Mouse (Mus musculus) hindbrain, embryonic 12.5 days (tissue): ENCODE results near the gene Lmo4. TPM values are rescaled to one million over a fixed set of nuclear protein-coding genes. Genes with fewer than 3 reads are reported as not detected.

Source experiments
- ATAC-seq: fragments of 200-750 bp; cut with Nextera tagmentation; 2 replicates; pipeline ENCODE4 v1.8.0; 2017; ENCODE audit warnings: moderate TSS enrichment; ENCODE audit not compliant: low FRiP score
- H3K27ac ChIP-seq: fragments of 300-500 bp; sonication (generic); 2 replicates; pipeline ENCODE4 v1.5.1; 2016; ENCODE audit warnings: mild to moderate bottlenecking
- H3K27me3 ChIP-seq: fragments of 300-500 bp; sonication (generic); 2 replicates; pipeline ENCODE4 v1.6.1; 2016; ENCODE audit warnings: mild to moderate bottlenecking
- H3K36me3 ChIP-seq: fragments of 300-500 bp; sonication (generic); 2 replicates; pipeline ENCODE4 v1.6.1; 2016; ENCODE audit warnings: mild to moderate bottlenecking
- H3K4me1 ChIP-seq: fragments of 300-500 bp; sonication (generic); 2 replicates; pipeline ENCODE4 v1.6.1; 2016
- H3K4me2 ChIP-seq: fragments of 300-500 bp; sonication (generic); replicated peaks from 2 replicates; pipeline ENCODE4 v1.6.1; 2016; ENCODE audit warnings: mild to moderate bottlenecking
- H3K4me3 ChIP-seq: fragments of 300-500 bp; sonication (generic); 2 replicates; pipeline ENCODE4 v1.5.1; 2016; ENCODE audit warnings: mild to moderate bottlenecking
- H3K9ac ChIP-seq: fragments of 300-500 bp; sonication (generic); 2 replicates; pipeline ENCODE4 v1.6.1; 2016; ENCODE audit warnings: mild to moderate bottlenecking, moderate library complexity
- H3K9me3 ChIP-seq: fragments of 300-500 bp; sonication (generic); replicated peaks from 2 replicates; pipeline ENCODE4 v1.6.1; 2016; ENCODE audit warnings: mild to moderate bottlenecking
- WGBS: fragments of 180-500 bp; shearing (Covaris S2); methylation state at CpG from one replicate; pipeline ENCODE4 v1.1.7; 2016; 5-methylcytosine and 5-hydroxymethylcytosine counted together
- polyA plus RNA-seq: library from polyadenylated mRNA; unstranded; fragments of >200 nt; fragmentation: Nextera tagmentation; extraction: Ambion mirVana; gene quantifications from 2 replicates; pipeline ENCODE4 v1.2.1, GENCODE M21; 2016

The Lmo4 gene
- polyA plus RNA-seq, 1 experiment from 2014 or later: 64.7 TPM

- WGBS: 73% methylated on average over 9 of the region's 9 CpGs
- no peak overlapping the region for H3K9ac ChIP-seq
- H3K4me1 ChIP-seq: no peaks in the 10 kb centered on the region
- ATAC-seq: no peak
- H3K27me3 ChIP-seq: no peaks in the 10 kb centered on the region
- no peak overlapping the region for H3K4me3 ChIP-seq
- H3K4me2 ChIP-seq: no peak overlapping the region
- H3K9me3 ChIP-seq: no peaks in the 10 kb centered on the region
- no peak overlapping the region for H3K27ac ChIP-seq
- no peaks in the 10 kb centered on the region for H3K36me3 ChIP-seq
These were observed 40.2 kb downstream of the Lmo4 start for GRCm38 (mm10) chr3:144164665-144165385.

- H3K4me3 ChIP-seq: no peak overlapping the region
- no peak overlapping the region for H3K4me2 ChIP-seq
- H3K9ac ChIP-seq: no peak overlapping the region
- ATAC-seq: no peak
- no peak overlapping the region for H3K27ac ChIP-seq
- H3K4me1 ChIP-seq: no peaks in the 10 kb centered on the region
- no peaks in the 10 kb centered on the region for H3K9me3 ChIP-seq
- no peaks in the 10 kb centered on the region for H3K27me3 ChIP-seq
- WGBS: 94% methylated on average over 2 of the region's 2 CpGs
- no peaks in the 10 kb centered on the region for H3K36me3 ChIP-seq
These were observed 41.3 kb downstream of the Lmo4 start for GRCm38 (mm10) chr3:144163718-144164117.

DNA sequence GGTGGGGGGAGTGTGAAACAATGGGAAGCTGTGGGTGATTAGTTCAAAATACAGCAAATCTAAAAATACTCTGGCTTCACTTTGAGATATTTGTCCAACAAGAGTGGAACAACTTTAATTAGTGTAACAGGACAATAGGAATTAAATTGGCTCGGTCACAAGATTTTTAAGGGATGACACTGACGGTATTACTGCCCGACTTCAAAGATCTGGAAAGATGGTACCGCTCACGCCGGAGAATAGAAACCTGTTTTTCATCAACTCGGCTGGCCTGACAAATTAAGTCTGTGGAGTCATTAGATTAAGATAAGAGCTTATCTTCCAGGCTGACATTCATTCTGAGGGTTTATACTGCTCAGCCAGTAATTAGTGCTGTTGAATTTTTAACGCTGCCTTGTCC lies 42.9 kb downstream of the Lmo4 start:
- Histone ChIP-seq H3K4me2 (no peak overlapping the region), H3K27me3 (no peaks in the 10 kb centered on the region), H3K9me3 (no peaks in the 10 kb centered on the region), H3K9ac (no peak overlapping the region), H3K4me3 (no peak overlapping the region), H3K36me3 (no peaks in the 10 kb centered on the region), H3K27ac (no peak overlapping the region), H3K4me1 (no peaks in the 10 kb centered on the region)
- WGBS: 74% methylated on average over 8 of the region's 8 CpGs
- no peak for ATAC-seq

- Histone ChIP-seq H3K4me2 (no peak overlapping the region), H3K9me3 (no peaks in the 10 kb centered on the region), H3K27ac (no peak overlapping the region), H3K9ac (no peak overlapping the region), H3K36me3 (no peaks in the 10 kb centered on the region), H3K4me1 (no peaks in the 10 kb centered on the region), H3K4me3 (no peak overlapping the region), H3K27me3 (no peaks in the 10 kb centered on the region)
- 87% methylated on average over 2 of the region's 2 CpGs for WGBS
- ATAC-seq: no peak
These were observed 43.8 kb downstream of the Lmo4 start for GRCm38 (mm10) chr3:144161261-144161660.

DNA sequence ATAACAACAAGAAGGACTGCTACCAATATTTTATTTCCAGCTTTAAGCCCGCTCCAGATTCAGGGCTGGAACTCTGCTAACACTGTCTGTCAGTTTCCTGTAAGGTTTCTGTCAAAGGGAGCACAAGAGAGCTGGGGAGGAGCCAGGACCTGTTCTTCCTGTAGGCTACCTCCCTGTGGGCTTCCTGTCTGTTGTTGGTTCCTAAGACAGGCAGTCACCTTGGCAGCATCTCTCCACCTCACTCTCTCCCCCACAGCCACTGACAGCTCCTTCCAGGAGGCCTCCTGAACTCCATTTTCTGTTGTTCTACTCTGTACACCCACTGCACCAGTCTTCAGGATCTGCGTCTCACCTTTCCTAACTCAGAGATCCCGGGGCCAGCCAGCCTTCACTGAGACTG lies 49.3 kb downstream of the Lmo4 start:
- no peak overlapping the region for H3K27ac ChIP-seq
- H3K4me3 ChIP-seq: no peak overlapping the region
- H3K9ac ChIP-seq: no peak overlapping the region
- 76% methylated on average over 3 of the region's 3 CpGs for WGBS
- no peaks in the 10 kb centered on the region for H3K4me1 ChIP-seq
- no peaks in the 10 kb centered on the region for H3K27me3 ChIP-seq
- H3K4me2 ChIP-seq: no peak overlapping the region
- no peaks in the 10 kb centered on the region for H3K36me3 ChIP-seq
- no peak for ATAC-seq
- H3K9me3 ChIP-seq: no peaks in the 10 kb centered on the region

GRCm38 (mm10) chr3:144153395-144153794 lies 51.6 kb downstream of the Lmo4 start:
- Histone ChIP-seq H3K4me2 (no peak overlapping the region), H3K4me3 (no peak overlapping the region), H3K27ac (no peak overlapping the region), H3K36me3 (no peaks in the 10 kb centered on the region), H3K4me1 (no peaks in the 10 kb centered on the region), H3K9me3 (no peaks in the 10 kb centered on the region), H3K27me3 (no peaks in the 10 kb centered on the region), H3K9ac (no peak overlapping the region)
- ATAC-seq: no peak
- 65% methylated on average over 2 of the region's 2 CpGs for WGBS

GRCm38 (mm10) chr3:144151001-144151400 lies 54.0 kb downstream of the Lmo4 start:
- H3K9me3 ChIP-seq: no peaks in the 10 kb centered on the region
- H3K4me1 ChIP-seq: no peaks in the 10 kb centered on the region
- no peak overlapping the region for H3K4me2 ChIP-seq
- no peaks in the 10 kb centered on the region for H3K36me3 ChIP-seq
- H3K27ac ChIP-seq: no peak overlapping the region
- H3K9ac ChIP-seq: no peak overlapping the region
- WGBS: 85% methylated on average over 6 of the region's 6 CpGs
- H3K4me3 ChIP-seq: no peak overlapping the region
- no peaks in the 10 kb centered on the region for H3K27me3 ChIP-seq
- ATAC-seq: no peak

GRCm38 (mm10) chr3:144148234-144148633 lies 56.8 kb downstream of the Lmo4 start:
- Histone ChIP-seq H3K9me3 (no peaks in the 10 kb centered on the region), H3K4me3 (no peak overlapping the region), H3K4me1 (no peaks in the 10 kb centered on the region), H3K4me2 (no peak overlapping the region), H3K27me3 (no peaks in the 10 kb centered on the region), H3K27ac (no peak overlapping the region), H3K9ac (no peak overlapping the region), H3K36me3 (no peaks in the 10 kb centered on the region)
- WGBS: 97% methylated on average over 3 of the region's 3 CpGs
- no peak for ATAC-seq

GRCm38 (mm10) chr3:144147244-144147643 lies 57.8 kb downstream of the Lmo4 start:
- Histone ChIP-seq H3K27me3 (no peaks in the 10 kb centered on the region), H3K36me3 (no peaks in the 10 kb centered on the region), H3K27ac (no peak overlapping the region), H3K9me3 (no peaks in the 10 kb centered on the region), H3K4me1 (no peaks in the 10 kb centered on the region), H3K4me3 (no peak overlapping the region), H3K9ac (no peak overlapping the region), H3K4me2 (no peak overlapping the region)
- 90% methylated on average over 3 of the region's 3 CpGs for WGBS
- no peak for ATAC-seq

GRCm38 (mm10) chr3:144144066-144144465 lies 61.0 kb downstream of the Lmo4 start:
- Histone ChIP-seq H3K4me3 (no peak overlapping the region), H3K27ac (no peak overlapping the region), H3K9ac (no peak overlapping the region), H3K27me3 (no peaks in the 10 kb centered on the region), H3K4me1 (no peaks in the 10 kb centered on the region), H3K4me2 (no peak overlapping the region), H3K9me3 (no peaks in the 10 kb centered on the region), H3K36me3 (no peaks in the 10 kb centered on the region)
- WGBS: 89% methylated on average over 4 of the region's 4 CpGs
- no peak for ATAC-seq

DNA sequence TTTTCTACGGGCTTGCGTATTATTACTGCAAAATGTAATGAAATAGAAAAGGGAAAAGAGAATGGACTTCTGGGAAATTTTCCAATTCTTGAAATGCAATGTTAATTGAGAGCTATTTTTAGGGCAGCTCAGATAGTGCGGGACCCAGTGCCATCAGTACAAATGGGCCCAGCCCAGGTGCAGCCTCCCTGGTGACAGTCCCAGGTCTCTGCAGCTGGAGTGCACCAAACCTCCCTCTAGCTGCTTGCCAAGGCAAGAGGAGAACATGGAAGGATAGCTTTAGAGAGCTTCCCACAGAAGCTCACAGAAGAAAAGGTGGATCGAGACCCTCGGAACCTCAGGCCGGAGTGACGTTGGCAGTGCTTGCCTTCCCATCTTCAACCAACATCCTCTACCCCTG lies 62.1 kb downstream of the Lmo4 start:
- Histone ChIP-seq H3K4me1 (no peaks in the 10 kb centered on the region), H3K36me3 (no peaks in the 10 kb centered on the region), H3K9me3 (no peaks in the 10 kb centered on the region), H3K4me3 (no peak overlapping the region), H3K27me3 (no peaks in the 10 kb centered on the region), H3K27ac (no peak overlapping the region), H3K4me2 (no peak overlapping the region), H3K9ac (no peak overlapping the region)
- 94% methylated on average over 7 of the region's 7 CpGs for WGBS
- ATAC-seq: no peak

- Histone ChIP-seq H3K27me3 (no peaks in the 10 kb centered on the region), H3K9ac (no peak overlapping the region), H3K27ac (no peak overlapping the region), H3K4me1 (no peaks in the 10 kb centered on the region), H3K4me2 (no peak overlapping the region), H3K9me3 (no peaks in the 10 kb centered on the region), H3K36me3 (no peaks in the 10 kb centered on the region), H3K4me3 (no peak overlapping the region)
- WGBS: 82% methylated on average over 8 of the region's 8 CpGs
- no peak for ATAC-seq
These were observed 63.2 kb downstream of the Lmo4 start for GRCm38 (mm10) chr3:144141786-144142185.

GRCm38 (mm10) chr3:144140816-144141215 lies 64.2 kb downstream of the Lmo4 start:
- Histone ChIP-seq H3K27me3 (no peaks in the 10 kb centered on the region), H3K4me3 (no peak overlapping the region), H3K9me3 (no peaks in the 10 kb centered on the region), H3K27ac (no peak overlapping the region), H3K4me2 (no peak overlapping the region), H3K4me1 (no peaks in the 10 kb centered on the region), H3K9ac (no peak overlapping the region), H3K36me3 (no peaks in the 10 kb centered on the region)
- no peak for ATAC-seq
- WGBS: 88% methylated on average over 5 of the region's 5 CpGs
